Mouse (Mus musculus) C3H10T1/2 (cell line): Measurements from ENCODE around the gene Mn1. TPM values are rescaled to one million over a fixed set of nuclear protein-coding genes. Genes with fewer than 3 reads are reported as not detected.

ENCODE experiments used
- polyA plus RNA-seq, 2 experiments: library from polyadenylated mRNA; unstranded; fragments of >200 nt; fragmentation: generic; extraction: Trizol; gene quantifications; one replicate each; pipeline ENCODE4 v1.2.1; 2012; ENCODE audit warnings: missing spikeins in 2 of 2

The Mn1 gene
- polyA plus RNA-seq = 10 to 100 TPM in 1 of 2 experiments, under 1 TPM in 1; 0.78 to 21.6 TPM

DNA sequence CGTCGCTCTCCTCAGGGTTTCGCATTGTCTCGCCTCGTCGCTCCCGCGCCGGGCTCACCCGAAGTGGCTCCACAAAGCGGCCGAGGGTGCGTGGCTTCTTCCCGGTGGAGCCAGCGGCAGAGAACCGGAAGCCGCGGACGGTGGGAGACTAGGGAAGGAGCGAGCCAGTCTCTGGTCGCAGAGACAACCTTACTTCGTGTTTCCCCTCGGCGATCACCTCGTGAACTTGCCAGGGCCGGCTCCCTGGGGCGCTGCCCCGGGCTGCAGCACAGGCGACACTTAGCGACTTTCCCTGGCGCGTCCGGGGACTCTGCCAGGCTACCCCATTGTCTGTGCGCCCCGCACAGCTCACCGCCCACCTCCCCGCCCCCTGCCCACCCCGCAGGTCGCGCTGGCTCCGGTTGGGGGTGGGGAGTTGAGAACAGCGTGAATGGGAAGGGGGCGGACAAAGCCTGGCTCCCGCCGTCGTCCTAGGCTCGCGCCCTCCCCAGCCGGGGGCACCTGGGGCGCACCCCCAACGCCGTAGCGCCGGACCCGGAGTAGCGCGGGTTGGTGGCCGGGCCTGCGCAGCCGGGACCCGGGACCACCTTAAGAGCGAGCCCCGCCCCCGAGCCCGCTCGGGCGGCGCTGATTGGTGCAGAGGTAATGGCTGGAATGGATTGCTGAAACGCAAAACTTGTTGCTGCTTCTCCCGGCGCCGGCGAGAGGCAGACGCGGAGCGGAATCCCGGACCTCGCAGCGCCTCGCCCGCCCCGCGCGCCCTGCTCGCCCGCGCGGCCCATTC, at the start of gene Mn1:
Gene Mn1, plus strand, starts transcription at position 772 of the 784 bp plus-strand sequence.

Other genes with a start within 250 kb of the Mn1 start
- gene Pitpnb, start 86.6 kb upstream of the Mn1 start, polyA plus RNA-seq = 10 to 100 TPM in 1 of 2 experiments, 1 to 10 TPM in 1; 6.2 to 31.3 TPM